Mouse (Mus musculus) embryonic stem cell, embryonic (primary cell): ENCODE data around the gene Cdk20.

Experiments
- CTCF ChIA-PET, 4 experiments: fragments of 300-600 bp in 2 of 4; fragments of 350-600 bp in 2 of 4; sonication (Branson Sonifier 250); formaldehyde crosslinking; loops; one replicate each; lab custom pipeline; 2022; ENCODE audit warnings: inconsistent platforms in 2 of 4; lab: Charles Lee
- POLR2A ChIA-PET, 4 experiments: fragments of 300-600 bp in 2 of 4; fragments of 350-600 bp in 2 of 4; sonication (Branson Sonifier 250); formaldehyde crosslinking; loops; one replicate each; lab custom pipeline; 2022; ENCODE audit warnings: antibody characterized with exemption in 4 of 4, inconsistent platforms in 1 of 4; lab: Charles Lee

The Cdk20 gene

GRCm38 (mm10) chr13:64448729-64449128, 16.6 kb downstream of the Cdk20 start:
- ChIA-PET CTCF (interaction anchor here in 2 of 4 experiments (0.7 to 3.5 kb wide), 4 partner anchors 125 to 678 kb away, joined by 3 to 25 read pairs (median 6); partner anchors contain the start of genes Aaed1 (in 1 of the 2) and Cntnap3 (in 1 of the 2)), POLR2A (interaction anchor here in 2 of 4 experiments (0.8 to 2.3 kb wide), 3 partner anchors 10 to 119 kb away, joined by 3 to 5 read pairs (median 4); no protein-coding TSS in a partner anchor)

DNA sequence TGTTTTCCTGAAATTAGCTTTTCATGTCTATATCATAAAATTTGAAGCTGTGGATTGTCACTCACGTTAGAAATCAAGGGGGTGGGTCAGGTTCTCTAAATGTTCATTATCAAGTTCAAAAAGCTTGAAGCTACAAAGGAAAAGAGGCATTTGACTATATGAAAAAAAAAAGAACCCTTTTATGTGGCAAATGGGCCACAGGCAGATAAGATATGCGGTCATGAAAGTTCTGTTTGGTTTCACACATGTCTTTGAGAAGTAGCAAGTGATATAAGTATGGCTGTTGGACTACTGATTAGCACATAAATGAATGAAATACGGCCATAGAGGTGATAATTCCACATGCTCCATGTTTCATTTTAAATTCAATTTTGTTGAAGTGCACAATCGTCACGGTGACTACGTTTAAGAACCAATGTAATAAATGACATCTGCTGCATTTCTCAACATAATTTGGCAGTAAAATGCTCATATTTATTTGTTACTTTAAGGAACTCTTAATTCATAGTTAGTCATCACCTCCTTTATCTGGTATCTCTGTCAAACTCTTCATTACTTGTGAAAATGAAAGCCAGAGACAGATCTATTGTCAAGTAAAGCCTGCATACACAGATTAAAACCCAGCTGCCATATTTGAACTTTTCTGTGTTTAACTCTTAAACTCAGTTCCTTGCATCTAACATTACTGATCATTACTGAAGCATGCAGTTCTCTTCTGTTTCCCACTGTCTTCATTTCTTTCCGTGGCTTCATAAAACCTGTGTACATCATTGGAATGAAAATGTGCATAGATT, 18.1 kb downstream of the Cdk20 start:
- CTCF ChIA-PET = interaction anchor here in 2 of 4 experiments (1.2 to 3.5 kb wide), 2 partner anchors 124 kb away, joined by 3 to 25 read pairs; no protein-coding TSS in a partner anchor

DNA sequence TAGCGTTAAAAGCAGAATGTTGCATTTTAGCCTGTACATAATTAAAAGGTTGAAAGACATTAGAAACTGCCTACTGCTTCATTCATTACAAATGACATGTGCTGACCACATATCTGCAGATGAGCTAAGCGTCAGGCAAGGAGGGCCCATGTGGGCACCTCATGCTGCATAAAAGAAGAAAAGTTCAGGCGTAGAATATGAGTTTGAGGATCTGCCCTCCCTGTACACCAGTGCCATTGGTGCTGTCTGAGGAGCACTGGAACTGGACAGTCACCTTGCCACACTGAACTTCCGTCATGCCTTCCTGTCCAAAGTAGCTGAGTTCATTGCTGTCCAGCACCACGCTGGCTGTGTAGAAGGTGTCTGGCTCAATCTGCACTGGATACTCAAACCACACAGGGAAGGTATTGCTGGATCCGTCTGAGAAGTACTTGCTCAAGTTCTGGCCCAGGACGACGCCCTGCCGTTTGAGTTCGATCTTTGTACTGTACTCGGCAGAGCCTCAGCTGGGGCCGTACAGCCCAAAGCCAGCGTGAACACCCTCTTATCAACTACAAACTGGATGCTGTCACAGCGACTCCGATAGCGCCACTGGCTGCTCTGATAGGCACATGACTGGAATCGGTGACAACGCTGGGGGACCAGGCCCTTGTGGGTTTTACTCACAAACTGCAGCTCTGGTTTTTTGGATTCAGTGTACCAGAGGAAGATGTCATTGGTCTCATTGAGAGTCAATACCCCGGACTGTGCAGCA, 25.3 kb downstream of the Cdk20 start:
- ChIA-PET POLR2A (interaction anchor here in 2 of 4 experiments (0.6 to 1.2 kb wide), 3 partner anchors 25 to 110 kb away, joined by 3 to 4 read pairs (median 3); partner anchors contain the start of gene Cdk20 (in 1 of the 2)), CTCF (interaction anchor here in 2 of 4 experiments (0.9 to 1.9 kb wide), 2 partner anchors 18 to 117 kb away, joined by 3 to 4 read pairs; no protein-coding TSS in a partner anchor)

More for the DNA sequence above, 18.1 kb downstream of the Cdk20 start:
- POLR2A ChIA-PET = interaction anchor here in 2 of 4 experiments (0.8 to 1.4 kb wide), 2 partner anchors 8 to 117 kb away, joined by 4 read pairs; no protein-coding TSS in a partner anchor

DNA sequence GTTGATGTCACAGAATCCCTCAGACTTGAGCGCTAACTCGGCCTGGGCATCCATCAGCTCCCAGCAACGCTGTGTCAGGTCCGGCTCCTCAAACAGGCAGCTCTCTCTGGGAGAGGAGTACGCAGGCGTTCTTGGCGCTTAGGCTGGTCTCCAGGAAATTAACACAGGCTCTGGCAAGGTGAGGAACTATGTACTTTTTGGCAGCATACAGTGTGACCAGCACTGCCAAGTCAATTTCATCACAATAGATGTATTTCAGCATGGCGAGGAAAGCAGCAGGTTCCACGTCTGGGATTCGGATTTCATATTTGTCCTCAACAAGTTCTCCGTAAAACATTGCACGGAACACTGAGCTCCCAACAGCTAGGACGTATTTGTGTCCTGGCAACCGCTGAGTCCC, 26.1 kb downstream of the Cdk20 start:
- ChIA-PET POLR2A (interaction anchor here in 2 of 4 experiments (0.6 to 1.2 kb wide), 6 partner anchors 8 to 233 kb away, joined by 3 to 4 read pairs (median 3); partner anchors contain the start of gene Cdk20 (in 1 of the 2)), CTCF (interaction anchor here in 2 of 4 experiments (0.9 to 2.0 kb wide), 4 partner anchors 11 to 116 kb away, joined by 3 to 8 read pairs (median 4); no protein-coding TSS in a partner anchor)

- POLR2A ChIA-PET = no interaction called here
- CTCF ChIA-PET = interaction anchor here in 2 of 4 experiments (1.2 to 1.5 kb wide), 2 partner anchors 15 kb away, joined by 3 to 4 read pairs; no protein-coding TSS in a partner anchor
These were observed 30.5 kb downstream of the Cdk20 start for GRCm38 (mm10) chr13:64462581-64462980.

GRCm38 (mm10) chr13:64465166-64465565, 33.1 kb downstream of the Cdk20 start:
- POLR2A ChIA-PET = no interaction called here
- CTCF ChIA-PET = no interaction called here

DNA sequence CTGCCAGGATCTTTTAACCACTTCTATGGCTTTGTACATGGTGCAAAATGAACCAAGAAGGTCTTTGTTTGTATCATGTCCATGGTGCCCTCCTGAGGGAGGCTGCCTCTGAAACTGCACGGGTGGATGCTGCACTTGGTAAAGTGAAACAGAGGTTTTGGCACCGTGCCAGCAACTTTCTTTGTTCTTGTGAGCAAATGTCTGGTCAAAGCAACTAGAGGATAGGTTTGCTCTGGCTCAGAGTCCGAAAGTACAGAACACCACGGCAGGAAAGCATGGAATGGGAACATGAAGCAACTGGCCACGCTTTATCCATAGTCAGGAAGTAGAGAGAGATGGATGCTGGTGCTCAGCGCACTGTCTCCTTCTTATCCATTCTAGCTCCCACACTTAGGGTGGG, 35.8 kb downstream of the Cdk20 start:
- ChIA-PET POLR2A (no interaction called here), CTCF (no interaction called here)

DNA sequence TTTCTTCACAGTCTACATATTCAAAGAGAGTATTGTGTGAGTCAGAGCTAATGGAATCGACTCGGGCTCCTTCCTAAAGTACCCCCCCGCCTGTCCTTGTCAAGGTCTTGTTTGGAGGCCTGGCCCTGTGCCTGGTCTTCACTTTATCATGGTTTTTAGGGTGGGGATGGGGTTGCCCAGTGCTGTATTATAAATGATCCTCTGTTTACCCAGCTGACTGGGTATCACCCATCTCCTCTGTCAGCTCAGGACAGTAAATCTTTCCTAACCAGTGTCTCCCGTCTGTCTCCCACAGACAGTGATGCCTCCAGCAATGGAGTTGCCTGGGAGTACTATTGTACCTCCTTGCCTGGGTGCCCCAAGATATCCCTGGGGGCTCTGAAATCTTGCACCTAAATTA, 45.9 kb downstream of the Cdk20 start:
- POLR2A ChIA-PET = interaction anchor here in 1 of 4 experiments (0.6 kb wide), 1 partner anchor 684 kb away, joined by 3 read pairs; no protein-coding TSS in a partner anchor
- CTCF ChIA-PET = interaction anchor here in 1 of 4 experiments (0.6 kb wide), 1 partner anchor 228 kb away, joined by 10 read pairs; no protein-coding TSS in a partner anchor

- POLR2A ChIA-PET = no interaction called here
- CTCF ChIA-PET = no interaction called here
These were observed 47.8 kb downstream of the Cdk20 start for GRCm38 (mm10) chr13:64479960-64480359.

DNA sequence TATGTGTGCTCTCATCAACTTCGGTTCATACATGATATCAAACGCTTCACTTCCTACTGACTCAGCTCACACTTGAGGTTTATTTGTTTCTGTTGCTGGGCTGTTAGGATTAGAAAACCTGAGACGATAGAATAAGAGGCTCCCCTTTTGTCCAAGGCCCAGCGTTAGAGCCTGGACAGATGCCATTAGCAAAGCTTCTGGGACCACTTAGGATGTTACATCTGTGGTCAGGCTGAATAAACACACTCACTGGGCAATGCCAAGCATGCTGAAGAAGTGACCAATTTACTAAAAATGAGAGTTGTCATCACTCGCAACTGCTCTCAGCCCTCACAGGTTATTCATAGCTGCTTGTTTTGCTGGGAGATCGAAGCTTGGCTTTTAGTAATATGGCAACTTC, 57.8 kb downstream of the Cdk20 start:
- ChIA-PET POLR2A (no interaction called here), CTCF (interaction anchor here in 1 of 4 experiments (0.6 kb wide), 1 partner anchor 138 kb away, joined by 4 read pairs; no protein-coding TSS in a partner anchor)
